Mouse (Mus musculus) left cerebral cortex, adult 2 months (tissue): ENCODE results near the gene Kif3b. TPM values are rescaled to one million over a fixed set of nuclear protein-coding genes. Genes with fewer than 3 reads are reported as not detected.
A peak's percentile ranks its signal among the peaks of the same experiment; 100 is the strongest.
"Not testable (repeated sequence)": the region's sequence is repeated elsewhere in the genome, so short reads cannot be mapped to it uniquely, and the experiment has no call there.

ENCODE experiments used
- DNase-seq, 2 experiments: peaks; one replicate each; pipeline ENCODE4 v3.0.0; 2021 to 2022; ENCODE audit warnings: low spot score in 2 of 2, mixed read lengths in 1 of 2; ENCODE audit errors: extremely low spot score in 1 of 2
- H3K27ac ChIP-seq: fragments of 200-600 bp; 2 replicates; pipeline ENCODE4 v1.8.1; 2022
- H3K4me3 ChIP-seq: fragments of 200-600 bp; 2 replicates; pipeline ENCODE4 v1.8.1; 2022
- CTCF ChIP-seq: fragments of 200-600 bp; IDR thresholded peaks from 2 replicates; pipeline ENCODE4 v1.8.1; 2022; ENCODE audit warnings: antibody characterized with exemption, mild to moderate bottlenecking, moderate library complexity
- intact Hi-C: fragments of 180-260 bp; cut with DNase I; formaldehyde crosslinking; loops from one replicate; pipeline ENCODE4 v1.15.1; 2025
- long read RNA-seq, 2 experiments: library from polyadenylated mRNA; stranded (forward); transcript quantifications; one replicate each; pipeline ENCODE4 v2.0.0; 2021; ENCODE audit warnings: borderline mapping rate in 2 of 2
- total RNA-seq, 2 experiments: library from RNA; stranded (reverse); gene quantifications; 2 replicates each; pipeline ENCODE4 v1.2.3; 2021

Gene Kif3b
- 10 to 100 TPM; 55.7 to 57.3 TPM for total RNA-seq
- long read RNA-seq, experiment 1, full-length matches to known transcripts: 9 of 27 reads
- long read RNA-seq, experiment 1, partial matches to known transcripts: 18 of 27 reads
- long read RNA-seq, experiment 1, other reads (novel, unspliced or antisense): 0 of 27 reads
- long read RNA-seq, experiment 2, full-length matches to known transcripts: 7 of 22 reads
- long read RNA-seq, experiment 2, partial matches to known transcripts: 14 of 22 reads
- long read RNA-seq, experiment 2, other reads (novel, unspliced or antisense): 1 of 22 reads

- TF ChIP-seq CTCF: no peak
- DNase-seq: peak; percentile 86 to 88
- Histone ChIP-seq H3K4me3 (peak within 1 kb of the TSS; percentile 89), H3K27ac (peak within 1 kb of the TSS; percentile 88)
- intact Hi-C loops: no loop called here
Measured at GRCm38 (mm10) chr2:153290938-153291928, at the start of gene Kif3b. Gene Kif3b (plus strand): TSS chr2:153291413.

- H3K27ac ChIP-seq: peak overlapping the region; percentile 91
- intact Hi-C loops: no loop called here
- H3K4me3 ChIP-seq: peak overlapping the region; percentile 85
- DNase-seq: no peak
- TF ChIP-seq CTCF: no peak
Measured at GRCm38 (mm10) chr2:153242156-153242555, 49.1 kb upstream of the Kif3b start.

GRCm38 (mm10) chr2:153249751-153250150, 41.5 kb upstream of the Kif3b start:
- DNase-seq: no peak
- Histone ChIP-seq H3K4me3 (no peak overlapping the region), H3K27ac (no peak overlapping the region)
- no peak for TF ChIP-seq CTCF
- intact Hi-C loops: no loop called here

- DNase-seq: no peak
- no peak for TF ChIP-seq CTCF
- intact Hi-C loops: no loop called here
- Histone ChIP-seq H3K4me3 (no peak overlapping the region), H3K27ac (no peak overlapping the region)
Measured at GRCm38 (mm10) chr2:153256604-153257003, 34.6 kb upstream of the Kif3b start.

GRCm38 (mm10) chr2:153259030-153259863, 32.0 kb upstream of the Kif3b start:
- intact Hi-C loops: no loop called here

GRCm38 (mm10) chr2:153259864-153260674, 31.1 kb upstream of the Kif3b start:
- intact Hi-C loops: no loop called here
- DNase-seq: no peak
- Histone ChIP-seq H3K27ac (no peak overlapping the region), H3K4me3 (no peak overlapping the region)
- TF ChIP-seq CTCF: no peak

More at GRCm38 (mm10) chr2:153259030-153259863, 32.0 kb upstream of the Kif3b start:
- no peak overlapping the region for H3K4me3 ChIP-seq
- no peak overlapping the region for H3K27ac ChIP-seq
- DNase-seq: no peak
- TF ChIP-seq CTCF: no peak

- intact Hi-C loops: no loop called here
- no peak overlapping the region for H3K27ac ChIP-seq
- no peak for DNase-seq
- H3K4me3 ChIP-seq: no peak overlapping the region
- no peak for TF ChIP-seq CTCF
Measured at GRCm38 (mm10) chr2:153263053-153263452, 28.2 kb upstream of the Kif3b start.

GRCm38 (mm10) chr2:153267331-153267730, 23.9 kb upstream of the Kif3b start:
- intact Hi-C loops: no loop called here
- Histone ChIP-seq H3K4me3 (no peak overlapping the region), H3K27ac (no peak overlapping the region)
- no peak for TF ChIP-seq CTCF
- no peak for DNase-seq

- intact Hi-C loops, H3K4me3 ChIP-seq, DNase-seq, H3K27ac ChIP-seq: not testable (repeated sequence)
Measured at GRCm38 (mm10) chr2:153270231-153270915, 20.8 kb upstream of the Kif3b start.

- H3K27ac ChIP-seq, H3K4me3 ChIP-seq, intact Hi-C loops, DNase-seq: not testable (repeated sequence)
Measured at GRCm38 (mm10) chr2:153274200-153274918, 16.9 kb upstream of the Kif3b start.
